Mouse (Mus musculus) frontal cortex, postnatal 10 days (tissue): ENCODE measurements at regions not wholly inside any gene's neighbourhood (a gene's known extent, or its start where the extent isn't known, plus 50 kb on each side); places are given as distances from the start of the nearest gene placed in this dataset.
A peak's percentile ranks its signal among the peaks of the same experiment; 100 is the strongest.

Experiments used
- DNase-seq, 2 experiments: peaks; one replicate each; pipeline ENCODE4 v3.0.0; 2022; ENCODE audit warnings: low spot score in 2 of 2, mixed read lengths in 1 of 2

DNA sequence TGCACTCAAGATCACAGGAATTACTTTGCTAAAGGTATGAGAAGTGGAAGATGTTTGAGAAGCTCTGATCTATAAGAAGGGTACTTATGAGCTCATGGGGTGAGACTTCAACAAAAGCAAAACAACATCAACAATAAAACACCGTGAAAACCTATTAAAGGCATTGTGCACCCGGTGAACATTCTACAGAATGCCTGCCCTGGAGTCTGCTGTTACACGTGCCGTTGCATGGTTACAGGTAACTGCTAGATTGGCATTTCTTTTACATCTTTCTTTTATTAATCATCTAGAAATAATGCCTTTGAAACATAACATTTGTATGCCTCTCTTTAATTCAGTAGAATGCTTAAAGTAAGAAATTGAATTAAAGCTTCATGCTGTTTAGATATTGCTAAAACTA lies 661.0 kb downstream of the Pcdh18 start:
- DNase-seq: no peak

DNA sequence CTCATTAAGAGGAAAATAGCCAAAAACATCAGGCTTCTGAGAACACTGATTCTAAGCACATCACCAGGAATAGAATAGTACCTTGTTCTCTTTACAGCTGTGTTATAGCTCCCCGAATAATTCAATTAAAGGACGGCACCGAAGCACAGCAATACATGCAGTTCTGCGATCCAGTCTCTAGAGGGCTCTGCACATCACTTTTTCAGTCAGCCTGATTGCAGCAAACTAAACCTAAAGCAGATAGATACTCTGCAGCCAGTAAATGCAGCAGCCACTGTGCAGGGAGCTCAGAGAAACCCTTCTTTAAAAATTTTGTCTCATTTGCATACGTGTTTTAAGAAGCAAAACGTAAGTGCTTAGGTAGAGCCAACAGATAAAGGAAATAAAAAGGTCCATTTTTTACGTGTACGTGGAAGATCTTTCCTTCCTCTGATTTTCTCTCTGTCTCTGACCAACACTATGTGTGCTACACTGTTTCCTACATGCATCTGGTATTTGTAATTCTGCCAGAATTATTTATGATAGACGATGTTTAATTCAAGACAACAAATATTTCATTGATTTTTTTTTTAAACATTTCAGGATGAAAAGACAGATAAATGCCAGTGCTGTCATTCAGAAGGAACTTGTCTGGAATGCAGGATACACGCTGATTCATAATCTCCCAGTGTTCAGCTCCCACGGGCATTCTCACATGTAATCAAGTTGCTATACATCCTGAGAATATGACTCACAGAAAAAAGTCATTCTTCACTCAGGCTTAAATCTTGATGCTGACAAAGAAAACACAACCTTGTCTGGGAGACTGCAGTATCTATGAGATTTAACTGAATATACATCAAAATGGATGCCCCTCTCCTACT lies 663.1 kb downstream of the Pcdh18 start:
- DNase-seq: peak; percentile 35 to 64

DNA sequence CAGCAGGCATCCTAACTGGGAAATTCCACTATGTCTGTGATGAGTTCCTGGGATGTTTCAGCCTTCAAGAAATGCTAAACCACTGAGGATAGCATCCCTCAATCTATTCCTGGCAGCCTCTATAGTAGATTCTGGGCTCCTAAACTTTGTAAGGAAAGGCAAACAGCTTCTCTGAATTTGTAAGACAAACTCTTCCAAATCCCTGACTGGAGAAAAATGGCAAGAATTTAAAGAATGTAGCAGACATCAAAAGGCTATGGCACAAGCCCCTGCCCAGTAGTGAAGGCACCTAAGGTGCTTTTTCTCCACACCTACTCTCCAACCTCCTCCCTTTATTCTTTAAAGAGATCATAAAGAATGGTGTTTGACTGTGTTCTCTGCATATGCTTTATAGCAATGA lies 688.3 kb downstream of the Pcdh18 start:
- DNase-seq: no peak

DNA sequence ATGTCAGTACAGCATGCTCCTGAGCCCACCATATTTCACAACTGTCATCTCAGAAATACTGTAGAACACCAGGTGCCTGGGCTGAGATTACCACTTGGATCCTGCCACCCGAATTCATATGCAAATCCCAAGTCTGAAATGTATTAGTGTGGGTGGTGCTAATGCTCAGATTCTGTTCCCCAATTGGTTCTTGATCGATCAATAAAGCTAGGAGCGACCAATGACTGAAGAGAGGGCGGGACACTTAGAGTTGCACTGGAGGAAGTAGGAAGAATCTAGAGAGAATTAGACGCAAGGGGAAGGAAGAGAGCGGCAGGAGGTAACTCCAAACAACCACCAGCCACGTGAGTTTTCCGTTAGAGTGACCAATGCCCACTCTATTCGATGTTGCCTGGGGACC lies 695.0 kb downstream of the Pcdh18 start:
- no peak for DNase-seq

DNA sequence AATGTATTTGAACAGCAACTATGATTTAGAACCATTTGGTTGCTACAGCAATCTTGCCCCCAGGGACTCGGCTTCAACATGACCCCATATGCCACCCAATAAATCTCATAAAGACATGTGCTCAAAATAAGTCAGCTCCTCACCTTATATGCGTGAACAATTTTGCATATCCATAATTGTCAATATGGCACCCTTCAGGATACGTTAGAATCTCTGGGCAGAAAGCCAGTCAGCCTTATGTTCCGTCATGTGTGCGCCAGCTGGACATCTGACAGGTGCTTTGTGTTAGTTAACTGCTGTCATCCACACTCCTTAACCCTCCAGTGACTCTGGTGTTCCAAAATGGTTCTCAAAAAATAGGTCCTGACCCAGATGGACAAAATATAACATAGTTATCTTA lies 724.1 kb downstream of the Pcdh18 start:
- DNase-seq: peak in 1 of 2 experiments; percentile 6

DNA sequence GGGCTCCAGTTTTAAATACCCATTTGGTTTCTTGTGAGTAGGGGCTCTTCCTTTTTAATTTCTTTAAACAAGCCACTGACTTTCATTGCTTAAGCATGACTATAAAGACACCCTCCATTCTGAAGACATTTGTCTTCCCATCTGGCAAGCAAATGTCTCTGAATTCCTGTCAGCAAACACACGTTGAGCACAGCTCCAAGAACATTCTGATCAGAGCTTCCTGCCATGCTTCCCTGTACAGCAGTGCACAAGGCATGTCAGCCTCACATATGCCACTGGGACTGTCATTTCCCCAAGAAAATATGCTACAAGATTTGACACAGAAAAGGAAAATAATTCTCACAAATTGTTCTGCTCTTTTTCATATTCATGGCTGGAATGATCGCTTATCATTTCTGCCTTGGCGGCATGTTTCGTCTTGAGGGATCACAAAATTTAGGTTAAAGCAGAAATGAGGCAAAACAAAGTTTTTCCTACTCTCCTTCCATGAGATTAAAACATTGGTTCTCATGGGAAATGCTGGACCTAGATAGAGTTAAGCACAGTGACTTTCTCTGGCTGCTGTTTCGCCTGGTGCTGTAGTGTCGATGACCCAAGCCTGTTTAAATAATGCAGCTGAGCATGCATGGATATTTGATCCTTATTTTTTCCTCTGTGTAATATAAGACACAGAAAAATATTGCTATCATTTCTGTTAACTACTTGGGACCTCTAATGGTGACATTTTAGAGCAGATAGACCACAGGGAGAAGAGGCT lies 747.7 kb downstream of the Pcdh18 start:
- peak in 1 of 2 experiments; percentile 7 for DNase-seq
